Mouse (Mus musculus): Measurements from ENCODE around the gene Nudt22. TPM values are rescaled to one million over a fixed set of nuclear protein-coding genes. Genes with fewer than 3 reads are reported as not detected.

The Nudt22 gene
- 30.7 and 37.3 TPM in 2 replicates for polyA plus RNA-seq (2015; fragmentation: Nextera tagmentation; extraction: Ambion mirVana)

DNA sequence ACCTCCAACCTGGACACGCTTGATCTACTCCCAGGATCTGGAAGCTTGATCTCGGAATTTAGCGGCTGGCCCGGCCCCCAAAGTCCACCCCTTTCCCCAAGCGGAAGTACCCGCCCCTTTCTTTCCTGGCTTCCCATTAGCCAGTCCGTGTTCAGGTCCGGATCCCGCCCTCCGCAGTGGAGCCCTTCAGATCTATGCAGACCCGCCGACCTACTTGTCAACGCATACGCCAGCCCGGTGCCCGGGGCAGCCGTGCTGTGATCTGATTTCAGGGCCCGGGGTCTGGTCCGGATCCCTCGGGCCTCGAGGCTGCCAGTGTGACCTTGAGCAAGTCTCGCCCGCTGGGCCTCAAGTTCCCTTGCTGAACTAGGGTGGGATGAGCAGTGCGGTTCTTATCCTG lies at the start of gene Nudt22, which contains the start of gene Trpt1:
TSS of gene Nudt22 (minus strand) at position 112 of the 400 bp plus-strand sequence.
TSS of gene Trpt1 (plus strand) at position 126 of the 400 bp plus-strand sequence.

GRCm38 (mm10) chr19:7039841-7040636 lies 44.1 kb upstream of the Nudt22 start, which contains the start of gene Stip1:
Gene Stip1 (minus strand): TSS chr19:7039967.

DNA sequence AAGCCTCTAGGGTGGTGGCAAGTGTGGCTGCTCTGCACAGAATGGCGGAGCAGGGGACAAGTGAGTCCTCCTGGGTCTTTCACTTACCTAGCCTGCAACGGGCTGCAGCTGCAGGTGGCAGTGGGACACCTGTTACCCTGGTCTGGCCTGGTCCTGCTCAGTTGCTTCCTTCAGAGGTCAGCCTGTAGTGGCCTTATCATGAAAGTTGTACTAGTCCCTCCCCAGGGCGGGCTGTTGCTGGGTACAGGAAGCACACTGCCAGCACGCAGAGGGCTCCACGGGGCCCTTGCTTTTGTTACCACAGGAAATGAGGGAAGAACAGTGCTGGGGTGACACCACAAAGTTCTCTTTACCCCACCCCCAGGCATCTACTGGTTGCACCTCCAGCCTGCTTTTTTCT lies 23.3 kb upstream of the Nudt22 start, which contains the start of gene Fermt3:
TSS of gene Fermt3 (minus strand) at position 279 of the 400 bp plus-strand sequence.

DNA sequence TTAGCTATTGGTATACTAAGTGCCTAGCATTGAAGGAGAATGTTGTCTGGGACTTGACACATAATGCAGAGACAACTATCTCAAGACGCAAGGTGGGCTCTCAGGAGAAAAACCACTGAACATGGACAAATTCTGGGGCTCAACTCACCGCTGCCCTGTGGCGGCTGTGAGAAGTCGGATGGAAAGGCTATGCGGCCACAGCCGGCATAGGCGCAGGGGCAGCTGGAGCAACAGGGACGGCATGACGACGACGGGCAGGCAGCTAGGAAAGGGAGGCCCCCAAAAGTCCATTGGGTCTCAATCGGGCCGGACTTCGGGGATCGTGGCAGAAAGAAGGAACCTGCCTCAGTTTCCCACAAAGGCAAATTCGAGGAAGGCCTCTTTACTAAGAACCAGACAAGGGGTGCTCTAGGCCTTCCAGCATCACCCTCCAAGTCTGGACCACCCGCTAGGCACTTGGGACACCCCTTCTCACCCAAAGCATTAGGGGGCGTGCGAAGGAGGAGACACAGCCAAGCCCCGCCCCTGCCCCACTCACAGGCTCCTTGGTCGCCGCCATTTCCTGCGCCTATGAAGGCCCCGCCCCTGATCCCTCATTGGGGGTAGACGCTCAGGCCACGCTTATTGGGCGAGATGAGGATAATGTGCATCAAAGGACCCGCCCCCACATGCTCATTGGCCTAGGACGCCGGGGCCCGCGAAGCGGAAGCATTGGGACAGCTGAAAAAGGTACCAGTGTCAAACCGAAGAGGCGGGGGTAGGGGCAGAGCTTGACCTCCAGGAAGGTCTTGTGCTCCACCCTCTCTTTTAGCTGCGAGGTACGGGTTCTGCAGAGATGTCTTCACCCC lies 3.7 kb downstream of the Nudt22 start, which contains the start of gene Dnajc4:
TSS of gene Dnajc4 (minus strand) at position 562 of the 848 bp plus-strand sequence.

GRCm38 (mm10) chr19:6987061-6987903 lies 8.6 kb downstream of the Nudt22 start, which contains the start of gene Vegfb:
Gene Vegfb (minus strand): TSS chr19:6987651.

DNA sequence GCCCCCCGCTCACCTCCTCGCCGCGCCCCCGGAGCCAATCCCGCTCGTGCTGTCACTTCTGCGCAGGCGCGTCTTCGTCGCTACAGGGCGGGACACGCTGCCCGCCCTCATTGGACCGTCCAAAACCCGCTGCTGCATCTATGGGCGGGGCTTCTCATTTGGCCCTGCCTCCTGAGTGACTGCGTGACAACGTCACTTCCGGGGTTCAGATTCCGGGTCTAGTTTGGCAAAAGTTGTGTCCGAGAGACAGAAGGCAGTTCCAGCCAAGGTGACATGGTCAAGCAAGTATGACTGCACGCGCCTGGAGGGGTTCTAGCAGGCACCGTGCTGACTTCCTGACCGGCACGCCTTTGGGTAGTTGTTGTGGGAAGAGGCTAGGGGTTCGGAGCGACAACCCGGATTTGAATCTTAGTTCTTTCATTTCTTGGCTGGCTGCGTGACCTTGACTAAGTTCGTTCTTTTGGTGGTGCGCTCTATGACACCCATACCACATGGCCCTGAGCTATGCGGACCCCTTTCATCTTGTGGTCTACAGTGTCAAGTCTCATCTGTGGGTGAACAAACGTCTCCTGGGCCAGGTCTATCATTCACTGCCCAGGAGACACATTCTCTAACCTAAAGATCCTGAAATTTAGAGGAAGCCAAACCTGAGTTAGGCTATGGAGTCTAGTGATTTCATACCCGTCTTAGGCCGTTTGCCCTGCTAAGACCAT lies 15.4 kb downstream of the Nudt22 start, which contains the start of gene Fkbp2:
TSS of gene Fkbp2 (minus strand) at position 121 of the 713 bp plus-strand sequence.

GRCm38 (mm10) chr19:6975537-6976521 lies 20.1 kb downstream of the Nudt22 start, which contains the start of gene Plcb3:
Gene Plcb3 (minus strand): TSS chr19:6976470.

GRCm38 (mm10) chr19:6974211-6975205 lies 21.4 kb downstream of the Nudt22 start, which contains the start of gene Ppp1r14b:
Gene Ppp1r14b (plus strand): TSS chr19:6974968.

Other genes starting within 250 kb of the Nudt22 start
- 9.7 and 12.5 TPM in 2 replicates for gene Rps6ka4, start 155.5 kb downstream of the Nudt22 start, polyA plus RNA-seq (2015; fragmentation: Nextera tagmentation; extraction: Ambion mirVana)
- 0.45 and 0.83 TPM in 2 replicates for gene Ccdc88b, start 137.9 kb downstream of the Nudt22 start, polyA plus RNA-seq (2015; fragmentation: Nextera tagmentation; extraction: Ambion mirVana)
- 70.4 and 71.1 TPM in 2 replicates for gene Trmt112, start 86.4 kb downstream of the Nudt22 start, polyA plus RNA-seq (2015; fragmentation: Nextera tagmentation; extraction: Ambion mirVana)
- gene Prdx5, start 86.0 kb downstream of the Nudt22 start, polyA plus RNA-seq (2015; fragmentation: Nextera tagmentation; extraction: Ambion mirVana): 261 and 306 TPM in 2 replicates
- 23.7 and 29.3 TPM in 2 replicates for gene Esrra, start 74.3 kb downstream of the Nudt22 start, polyA plus RNA-seq (2015; fragmentation: Nextera tagmentation; extraction: Ambion mirVana)
- 0.65 and 1.4 TPM in 2 replicates for gene Catsperz, start 70.7 kb downstream of the Nudt22 start, polyA plus RNA-seq (2015; fragmentation: Nextera tagmentation; extraction: Ambion mirVana)
- gene Kcnk4, start 61.6 kb downstream of the Nudt22 start, polyA plus RNA-seq (2015; fragmentation: Nextera tagmentation; extraction: Ambion mirVana): 0.33 and 0.69 TPM in 2 replicates
- 48.6 and 62.8 TPM in 2 replicates for gene Bad, start 54.3 kb downstream of the Nudt22 start, polyA plus RNA-seq (2015; fragmentation: Nextera tagmentation; extraction: Ambion mirVana)
- 10.3 and 14.8 TPM in 2 replicates for gene Gpr137, start 53.6 kb downstream of the Nudt22 start, polyA plus RNA-seq (2015; fragmentation: Nextera tagmentation; extraction: Ambion mirVana)
- 280 and 291 TPM in 2 replicates for gene Ppp1r14b, start 21.1 kb downstream of the Nudt22 start, polyA plus RNA-seq (2015; fragmentation: Nextera tagmentation; extraction: Ambion mirVana)
- 8.8 and 10.0 TPM in 2 replicates for gene Plcb3, start 19.6 kb downstream of the Nudt22 start, polyA plus RNA-seq (2015; fragmentation: Nextera tagmentation; extraction: Ambion mirVana)
- 58.1 and 77.3 TPM in 2 replicates for gene Fkbp2, start 15.6 kb downstream of the Nudt22 start, polyA plus RNA-seq (2015; fragmentation: Nextera tagmentation; extraction: Ambion mirVana)
- 63.3 and 74.3 TPM in 2 replicates for gene Vegfb, start 8.5 kb downstream of the Nudt22 start, polyA plus RNA-seq (2015; fragmentation: Nextera tagmentation; extraction: Ambion mirVana)
- gene Dnajc4, start 3.5 kb downstream of the Nudt22 start, polyA plus RNA-seq (2015; fragmentation: Nextera tagmentation; extraction: Ambion mirVana): 35.8 and 41.0 TPM in 2 replicates
- 20.1 and 20.2 TPM in 2 replicates for gene Trpt1, start within 50 bp of the Nudt22 start, polyA plus RNA-seq (2015; fragmentation: Nextera tagmentation; extraction: Ambion mirVana)
- gene Fermt3, start 23.4 kb upstream of the Nudt22 start, polyA plus RNA-seq (2015; fragmentation: Nextera tagmentation; extraction: Ambion mirVana): 6.2 and 9.5 TPM in 2 replicates
- 83.4 and 97.1 TPM in 2 replicates for gene Stip1, start 43.9 kb upstream of the Nudt22 start, polyA plus RNA-seq (2015; fragmentation: Nextera tagmentation; extraction: Ambion mirVana)
- gene Macrod1, start 60.7 kb upstream of the Nudt22 start, polyA plus RNA-seq (2015; fragmentation: Nextera tagmentation; extraction: Ambion mirVana): 223 and 246 TPM in 2 replicates
- gene Flrt1, start 109.6 kb upstream of the Nudt22 start, polyA plus RNA-seq (2015; fragmentation: Nextera tagmentation; extraction: Ambion mirVana): 0.38 and 0.54 TPM in 2 replicates
- 85.7 and 86.1 TPM in 2 replicates for gene Otub1, start 210.2 kb upstream of the Nudt22 start, polyA plus RNA-seq (2015; fragmentation: Nextera tagmentation; extraction: Ambion mirVana)
- 1,320 and 1,374 TPM in 2 replicates for gene Cox8a, start 221.5 kb upstream of the Nudt22 start, polyA plus RNA-seq (2015; fragmentation: Nextera tagmentation; extraction: Ambion mirVana)
- 16.3 and 17.6 TPM in 2 replicates for gene Naa40, start 245.1 kb upstream of the Nudt22 start, polyA plus RNA-seq (2015; fragmentation: Nextera tagmentation; extraction: Ambion mirVana)

All from skeletal muscle tissue, postnatal 0 days (tissue).